Comparison of ENCODE assay signal across 8 mouse cellular contexts in the genomic region with DNA sequence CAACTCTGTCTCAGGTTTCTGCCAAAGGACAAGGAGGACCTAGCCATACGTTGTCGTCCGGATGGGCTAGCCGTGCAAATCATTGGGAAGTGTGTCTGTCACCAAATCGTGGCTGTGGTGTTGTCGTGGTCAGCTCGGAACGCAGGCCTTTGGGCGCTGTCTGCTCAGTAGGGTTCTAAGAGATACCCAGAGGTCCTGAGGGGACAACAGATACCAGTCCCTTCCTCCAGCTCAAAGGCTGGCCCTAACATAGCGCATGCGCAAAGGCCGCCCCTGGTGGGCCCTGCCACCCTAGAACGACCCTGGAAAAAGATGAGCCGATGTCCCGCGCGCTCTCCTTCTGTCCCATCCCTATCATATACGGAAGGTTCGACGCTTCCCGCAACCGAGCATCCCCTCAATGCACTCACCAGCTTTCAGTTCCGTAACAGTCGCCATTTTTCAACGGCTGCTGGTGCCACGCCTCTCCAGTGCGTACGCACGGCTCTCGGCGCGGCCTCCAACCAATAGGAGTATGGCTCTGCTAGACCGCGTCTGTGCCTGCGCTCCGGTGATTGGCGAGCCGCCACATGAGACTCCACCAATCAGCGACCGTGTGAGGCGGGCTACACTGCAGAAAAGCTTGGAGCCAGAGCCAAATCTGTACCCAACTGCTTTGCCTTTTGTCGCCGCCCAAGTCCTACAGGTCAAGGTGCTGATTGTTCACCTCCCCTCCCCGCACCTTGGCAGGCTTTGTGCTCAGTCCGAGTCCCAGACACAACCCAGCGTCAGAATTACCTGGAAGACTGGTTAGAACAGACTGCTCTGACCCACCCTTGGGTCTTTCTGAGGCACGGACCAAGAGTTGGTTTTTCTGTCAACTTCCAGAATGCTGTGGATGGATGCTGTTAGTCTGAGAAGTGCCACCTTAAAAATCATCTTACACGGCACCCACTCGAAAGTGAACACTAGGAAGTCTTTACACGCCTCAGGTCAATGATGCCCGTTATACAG. TPM values are rescaled to one million over a fixed set of nuclear protein-coding genes. Genes with fewer than 3 reads are reported as not detected.
DNase-seq lines count a peak whose midpoint lies in the region; ATAC-seq and TF ChIP-seq lines count a peak whose summit lies in the region.

A gene (minus strand): TSS at position 522 of the 993 bp plus-strand sequence.

- H3K4me1 ChIP-seq in embryonic facial prominence, embryonic 14.5 days (ENCODE audit: control insufficient read depth, insufficient read depth, low read length), result peaks cover 11% of the 10 kb centered on the region
- no peaks in the 10 kb centered on the region; the same call in 1 of the 2 replicates for H3K4me1 ChIP-seq in heart, adult 2 months (ENCODE audit: control insufficient read depth, insufficient read depth, low read length)
- H3K4me1 ChIP-seq in limb, embryonic 13.5 days, result peaks cover 11% of the 10 kb centered on the region
- peaks cover 21% of the 10 kb centered on the region for H3K4me1 ChIP-seq in midbrain, embryonic 16.5 days (ENCODE audit: control insufficient read depth, insufficient read depth, low read length)

- H3K9me3 ChIP-seq in embryonic facial prominence, embryonic 14.5 days (ENCODE audit: control insufficient read depth, low read length), result no peaks in the 10 kb centered on the region
- H3K9me3 ChIP-seq in limb, embryonic 13.5 days, result no peaks in the 10 kb centered on the region
- H3K9me3 ChIP-seq in midbrain, embryonic 16.5 days (replicated peaks; ENCODE audit: control insufficient read depth, low read length, poor library complexity, severe bottlenecking), result no peaks in the 10 kb centered on the region

- peaks cover 20% of the 10 kb centered on the region for H3K36me3 ChIP-seq in embryonic facial prominence, embryonic 14.5 days (ENCODE audit: control insufficient read depth, insufficient read depth, low read length)
- peaks cover 7% of the 10 kb centered on the region for H3K36me3 ChIP-seq in heart, adult 2 months (ENCODE audit: control insufficient read depth, insufficient read depth, low read length)
- peaks cover 15% of the 10 kb centered on the region for H3K36me3 ChIP-seq in limb, embryonic 13.5 days
- H3K36me3 ChIP-seq in midbrain, embryonic 16.5 days (ENCODE audit: control insufficient read depth, insufficient read depth, low read length), result peaks cover 8% of the 10 kb centered on the region; the same call in 1 of the 2 replicates

- TF ChIP-seq POLR2A in heart, adult 2 months (IDR thresholded peaks at IDR 0.05; ENCODE audit: insufficient read depth, low read depth, low read length), result peak; percentile 87

- peaks cover 4% of the 10 kb centered on the region; the same call in 1 of the 2 replicates for H3K79me2 ChIP-seq in heart, adult 2 months (replicated peaks; ENCODE audit: control insufficient read depth, insufficient read depth, low read length)

- peak; percentile 100 for ATAC-seq in embryonic facial prominence, embryonic 14.5 days (ENCODE audit: low read depth)
- ATAC-seq in limb, embryonic 13.5 days (ENCODE audit: low FRiP score, low read depth), result peak; percentile 100
- peak; percentile 100 for ATAC-seq in midbrain, embryonic 16.5 days

- no peak for TF ChIP-seq EP300 in heart, adult 2 months (IDR thresholded peaks at IDR 0.05; ENCODE audit: insufficient read depth, low read depth, low read length)

- no peaks in the 10 kb centered on the region for H3K27me3 ChIP-seq in embryonic facial prominence, embryonic 14.5 days (replicated peaks; ENCODE audit: control insufficient read depth, insufficient read depth, low read length)
- no peaks in the 10 kb centered on the region for H3K27me3 ChIP-seq in heart, adult 2 months (ENCODE audit: control insufficient read depth, insufficient read depth, low read length)
- 0 out of 2 replicates have a peak, but pooled peaks cover 6% of the 10 kb centered on the region for H3K27me3 ChIP-seq in limb, embryonic 13.5 days
- H3K27me3 ChIP-seq in midbrain, embryonic 16.5 days (ENCODE audit: control insufficient read depth, insufficient read depth, low read depth, low read length), result no peaks in the 10 kb centered on the region

- H3K9ac ChIP-seq in embryonic facial prominence, embryonic 14.5 days (ENCODE audit: low read depth, low read length), result peak within 1 kb of the TSS; percentile 82
- peak within 1 kb of the TSS; percentile 77 for H3K9ac ChIP-seq in heart, adult 2 months (ENCODE audit: low read depth, low read length)
- peak within 1 kb of the TSS; percentile 81 for H3K9ac ChIP-seq in limb, embryonic 13.5 days
- peak within 1 kb of the TSS; percentile 85 for H3K9ac ChIP-seq in midbrain, embryonic 16.5 days (ENCODE audit: low read depth, low read length)

- intact Hi-C loops in heart, adult 2 months (cut with DNase I), result loop anchor here (2.0 to 10.0 kb wide), 5 partner anchors 44 to 1318 kb away; a partner anchor contains a TSS

- WGBS in embryonic facial prominence, embryonic 14.5 days, result 3% methylated on average over 48 of the region's 51 CpGs
- WGBS in heart, adult 2 months, result 3% methylated on average over 51 of the region's 51 CpGs
- 5% methylated on average over 51 of the region's 51 CpGs for WGBS in limb, embryonic 13.5 days
- 5% methylated on average over 51 of the region's 51 CpGs for WGBS in midbrain, embryonic 16.5 days

- peak within 1 kb of the TSS; percentile 89 for H3K27ac ChIP-seq in embryonic facial prominence, embryonic 14.5 days (replicated peaks; ENCODE audit: low read depth, low read length)
- H3K27ac ChIP-seq in heart, adult 2 months, result peak within 1 kb of the TSS; percentile 84
- peak within 1 kb of the TSS; percentile 56; the same call in 1 of the 2 replicates for H3K27ac ChIP-seq in limb, embryonic 13.5 days
- H3K27ac ChIP-seq in midbrain, embryonic 16.5 days (ENCODE audit: low read length), result peak within 1 kb of the TSS; percentile 93

- H3K4me2 ChIP-seq in embryonic facial prominence, embryonic 14.5 days (ENCODE audit: low read depth, low read length), result peak within 1 kb of the TSS; percentile 79
- H3K4me2 ChIP-seq in limb, embryonic 13.5 days (replicated peaks), result peak within 1 kb of the TSS; percentile 73
- H3K4me2 ChIP-seq in midbrain, embryonic 16.5 days (ENCODE audit: low read length), result peak within 1 kb of the TSS; percentile 72

- peak within 1 kb of the TSS; percentile 67 for H3K4me3 ChIP-seq in embryonic facial prominence, embryonic 14.5 days (ENCODE audit: low read depth, low read length)
- peak within 1 kb of the TSS; percentile 79 for H3K4me3 ChIP-seq in heart, adult 2 months
- H3K4me3 ChIP-seq in limb, embryonic 13.5 days, result peak within 1 kb of the TSS; percentile 87
- H3K4me3 ChIP-seq in midbrain, embryonic 16.5 days (ENCODE audit: low read depth, low read length), result peak within 1 kb of the TSS; percentile 76

- TF ChIP-seq CTCF in heart, adult 2 months (IDR thresholded peaks at IDR 0.05), result peak; percentile 41

- DNase-seq in 3T3-L1 (ENCODE audit: low read depth, low spot score), result peak; percentile 99
- peak; percentile 88 to 91 for DNase-seq in adrenal gland, postnatal 4 days (ENCODE audit: low spot score in 2 of 2)
- DNase-seq in embryonic facial prominence, embryonic 14.5 days (ENCODE audit: low spot score), result peak; percentile 99
- peak; percentile 94 to 98 for DNase-seq in heart, adult 2 months
- peak; percentile 97 to 98 for DNase-seq in kidney, adult 8-10 months
- peak; percentile 90 to 97 for DNase-seq in spleen, postnatal 10 days (ENCODE audit: low spot score in 2 of 2)

RNA-seq across cellular contexts. Expression of the gene that starts here (rescaled TPM):
- total RNA-seq in adrenal gland, postnatal 4 days (2021), result 10 to 100 TPM; 57.6 to 62.6 TPM
- polyA plus RNA-seq in embryonic facial prominence, embryonic 14.5 days (2014; fragmentation: Nextera tagmentation; extraction: Ambion mirVana), result 126 and 148 TPM in 2 replicates
- 10 to 100 TPM; 56.8 to 63.9 TPM for total RNA-seq in heart, adult 2 months (2021)
- polyA plus RNA-seq in heart, adult 2 months (2012; rRNA removed), result 58.9 and 102 TPM in 2 replicates
- polyA plus RNA-seq in limb, embryonic 13.5 days (2015; fragmentation: Nextera tagmentation; extraction: Ambion mirVana), result 174 and 182 TPM in 2 replicates
- polyA plus RNA-seq in midbrain, embryonic 16.5 days (2015; fragmentation: Nextera tagmentation; extraction: Ambion mirVana), result 205 TPM in 2 replicates

Comparison
In these comparisons a context has a peak if more than half of its experiments do, and no peak if none do; other contexts are left out.
1. Peak in every context shown above with its lines: DNase-seq, ATAC-seq, H3K4me3 ChIP-seq and H3K27ac ChIP-seq.